Comparison of ENCODE assay signal across 21 mouse cellular contexts in genomic region chr2:115725503-115725902, GRCm38 (mm10).
DNase-seq lines count a peak whose midpoint lies in the region; ATAC-seq lines count a peak whose summit lies in the region.
"Had no signal": no experiment of that assay in that cellular context is flagged by ENCODE, and none has a peak within 500 bp of the region (broad histone marks: within the 10 kb centered on the region; RNA-seq: fewer than 3 reads in every experiment).

No protein-coding gene starts in this region.

- no peak for DNase-seq in hindbrain, embryonic 10.5 days (ENCODE audit: low spot score)
- no peak for DNase-seq in urinary bladder, postnatal 10 days (ENCODE audit: low spot score)
- no peak for DNase-seq in right cerebral cortex, postnatal 14 days
- DNase-seq: adrenal gland, adult 8-10 months; cerebellum, adult 9-11 months; gastrocnemius, postnatal 25 days; heart, adult 2 months; heart, postnatal 36 days; lung, postnatal 4 days; right cerebral cortex, postnatal 25 days had no signal

- H3K4me3 ChIP-seq in hindbrain, embryonic 16.5 days (ENCODE audit: low read length): no peak overlapping the region
- no peak overlapping the region for H3K4me3 ChIP-seq in hindbrain, embryonic 10.5 days
- no peak overlapping the region for H3K4me3 ChIP-seq in neural tube, embryonic 14.5 days (ENCODE audit: low read depth, low read length)
- no peak overlapping the region for H3K4me3 ChIP-seq in neural tube, embryonic 15.5 days (replicated peaks)
- no peak overlapping the region for H3K4me3 ChIP-seq in forebrain, embryonic 15.5 days
- H3K4me3 ChIP-seq: embryonic facial prominence, embryonic 12.5 days; heart, adult 2 months; intestine, embryonic 15.5 days; kidney, embryonic 15.5 days; lung, embryonic 15.5 days; midbrain, embryonic 10.5 days had no signal

- WGBS in hindbrain, embryonic 16.5 days: 44% methylated on average over 6 of the region's 6 CpGs
- WGBS in hindbrain, embryonic 10.5 days: 87% methylated on average over 6 of the region's 6 CpGs
- 28% methylated on average over 6 of the region's 6 CpGs for WGBS in neural tube, embryonic 14.5 days
- 23% methylated on average over 6 of the region's 6 CpGs for WGBS in neural tube, embryonic 15.5 days
- 10% methylated on average over 6 of the region's 6 CpGs for WGBS in forebrain, embryonic 15.5 days

- no peak overlapping the region for H3K27ac ChIP-seq in hindbrain, embryonic 16.5 days (ENCODE audit: low read depth, low read length)
- no peak overlapping the region for H3K27ac ChIP-seq in hindbrain, embryonic 10.5 days
- H3K27ac ChIP-seq in neural tube, embryonic 14.5 days (ENCODE audit: low read depth, low read length): no peak overlapping the region
- no peak overlapping the region for H3K27ac ChIP-seq in neural tube, embryonic 15.5 days (replicated peaks)
- peak overlapping the region; percentile 88 for H3K27ac ChIP-seq in forebrain, embryonic 15.5 days (replicated peaks)
- H3K27ac ChIP-seq: embryonic facial prominence, embryonic 12.5 days; heart, adult 2 months; intestine, embryonic 15.5 days; kidney, embryonic 15.5 days; liver, embryonic 14.5 days; lung, embryonic 15.5 days; midbrain, embryonic 10.5 days had no signal

- no peak overlapping the region for H3K9ac ChIP-seq in hindbrain, embryonic 16.5 days (ENCODE audit: low read depth, low read length)
- no peak overlapping the region for H3K9ac ChIP-seq in neural tube, embryonic 14.5 days (replicated peaks; ENCODE audit: low read depth, low read length)
- H3K9ac ChIP-seq in neural tube, embryonic 15.5 days (replicated peaks): no peak overlapping the region
- H3K9ac ChIP-seq in forebrain, embryonic 15.5 days (replicated peaks): no peak overlapping the region
- H3K9ac ChIP-seq: embryonic facial prominence, embryonic 12.5 days; intestine, embryonic 15.5 days; kidney, embryonic 15.5 days; liver, embryonic 14.5 days; lung, embryonic 15.5 days had no signal

- H3K27me3 ChIP-seq in hindbrain, embryonic 16.5 days (replicated peaks; ENCODE audit: control insufficient read depth, insufficient read depth, low read length): no peaks in the 10 kb centered on the region
- H3K27me3 ChIP-seq in hindbrain, embryonic 10.5 days (ENCODE audit: insufficient read depth, poor library complexity, severe bottlenecking): no peaks in the 10 kb centered on the region
- H3K27me3 ChIP-seq in neural tube, embryonic 14.5 days (ENCODE audit: control insufficient read depth, insufficient read depth, low read length): no peaks in the 10 kb centered on the region
- no peaks in the 10 kb centered on the region for H3K27me3 ChIP-seq in neural tube, embryonic 15.5 days (replicated peaks)
- no peaks in the 10 kb centered on the region for H3K27me3 ChIP-seq in forebrain, embryonic 15.5 days
- H3K27me3 ChIP-seq: intestine, embryonic 15.5 days; kidney, embryonic 15.5 days; lung, embryonic 15.5 days; Patski had no signal

- no peaks in the 10 kb centered on the region for H3K4me1 ChIP-seq in hindbrain, embryonic 16.5 days (ENCODE audit: control insufficient read depth, insufficient read depth, low read depth, low read length)
- H3K4me1 ChIP-seq in hindbrain, embryonic 10.5 days (replicated peaks): peaks cover 42% of the 10 kb centered on the region
- H3K4me1 ChIP-seq in neural tube, embryonic 14.5 days (ENCODE audit: control insufficient read depth, insufficient read depth, low read length): peaks cover 7% of the 10 kb centered on the region
- H3K4me1 ChIP-seq in neural tube, embryonic 15.5 days: peaks cover 8% of the 10 kb centered on the region
- peaks cover 57% of the 10 kb centered on the region for H3K4me1 ChIP-seq in forebrain, embryonic 15.5 days
- H3K4me1 ChIP-seq: embryonic facial prominence, embryonic 12.5 days had no signal

- peak; percentile 37; the same call in 1 of the 2 replicates for ATAC-seq in hindbrain, embryonic 16.5 days
- ATAC-seq in neural tube, embryonic 14.5 days (ENCODE audit: low read depth): peak; percentile 44; the same call in 1 of the 2 replicates
- ATAC-seq in neural tube, embryonic 15.5 days (ENCODE audit: low FRiP score): no peak
- peak; percentile 90 for ATAC-seq in forebrain, embryonic 15.5 days (replicated peaks)
- ATAC-seq: intestine, embryonic 15.5 days; Patski had no signal

- H3K4me2 ChIP-seq in hindbrain, embryonic 16.5 days (ENCODE audit: low read length): no peak overlapping the region
- H3K4me2 ChIP-seq in neural tube, embryonic 14.5 days (ENCODE audit: low read depth, low read length): no peak overlapping the region
- no peak overlapping the region for H3K4me2 ChIP-seq in neural tube, embryonic 15.5 days
- H3K4me2 ChIP-seq in forebrain, embryonic 15.5 days (replicated peaks): peak overlapping the region; percentile 20; the same call in 1 of the 2 replicates
- H3K4me2 ChIP-seq: embryonic facial prominence, embryonic 12.5 days; intestine, embryonic 15.5 days; kidney, embryonic 15.5 days; lung, embryonic 15.5 days had no signal

- no peaks in the 10 kb centered on the region for H3K9me3 ChIP-seq in hindbrain, embryonic 16.5 days (ENCODE audit: control insufficient read depth, low read length)
- peaks cover 6% of the 10 kb centered on the region for H3K9me3 ChIP-seq in hindbrain, embryonic 10.5 days
- H3K9me3 ChIP-seq in neural tube, embryonic 14.5 days (ENCODE audit: control insufficient read depth, low read length): no peaks in the 10 kb centered on the region
- H3K9me3 ChIP-seq in neural tube, embryonic 15.5 days (replicated peaks): no peaks in the 10 kb centered on the region
- H3K9me3 ChIP-seq in forebrain, embryonic 15.5 days: 0 out of 2 replicates have a peak, but pooled peaks cover 4% of the 10 kb centered on the region
- H3K9me3 ChIP-seq: intestine, embryonic 15.5 days had no signal

- H3K36me3 ChIP-seq in hindbrain, embryonic 16.5 days (ENCODE audit: control insufficient read depth, insufficient read depth, low read length): no peaks in the 10 kb centered on the region
- peaks cover 14% of the 10 kb centered on the region for H3K36me3 ChIP-seq in hindbrain, embryonic 10.5 days
- no peaks in the 10 kb centered on the region for H3K36me3 ChIP-seq in neural tube, embryonic 14.5 days (ENCODE audit: control insufficient read depth, insufficient read depth, low read length)
- no peaks in the 10 kb centered on the region for H3K36me3 ChIP-seq in neural tube, embryonic 15.5 days
- H3K36me3 ChIP-seq in forebrain, embryonic 15.5 days: no peaks in the 10 kb centered on the region
- H3K36me3 ChIP-seq: intestine, embryonic 15.5 days had no signal
